In the genomic region with DNA sequence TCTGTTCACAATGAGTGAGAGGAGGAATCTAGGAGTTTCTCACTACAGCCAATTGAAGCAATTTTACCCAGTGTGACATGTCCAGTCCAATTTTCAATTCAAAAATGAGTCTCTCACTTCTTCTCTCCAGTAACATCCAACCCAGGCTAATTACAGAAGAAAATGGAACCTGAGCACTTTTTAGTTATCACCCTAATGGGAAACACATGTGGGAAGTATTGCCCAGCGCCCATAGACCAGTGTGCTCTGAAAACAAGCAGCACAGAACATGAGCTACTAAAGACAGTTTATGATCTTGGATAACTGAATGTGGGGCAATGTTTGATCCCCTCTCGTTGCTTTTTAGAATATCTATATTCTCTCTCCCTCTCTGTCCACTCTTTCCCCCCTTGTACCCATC, we compare ENCODE assay signal across 26 mouse cellular contexts.
DNase-seq lines count a peak whose midpoint lies in the region; ATAC-seq lines count a peak whose summit lies in the region.
"Had no signal": no experiment of that assay in that cellular context is flagged by ENCODE, and none has a peak within 500 bp of the region (broad histone marks: within the 10 kb centered on the region; RNA-seq: fewer than 3 reads in every experiment).

No protein-coding gene starts in this region.

- no peaks in the 10 kb centered on the region for H3K9me3 ChIP-seq in embryonic facial prominence, embryonic 11.5 days (replicated peaks; ENCODE audit: control insufficient read depth, low read length)
- H3K9me3 ChIP-seq: embryonic facial prominence, embryonic 12.5 days; embryonic facial prominence, embryonic 15.5 days; forebrain, embryonic 12.5 days; forebrain, embryonic 15.5 days; hindbrain, embryonic 12.5 days; hindbrain, embryonic 15.5 days had no signal

- H3K4me1 ChIP-seq in embryonic facial prominence, embryonic 11.5 days (ENCODE audit: control insufficient read depth, insufficient read depth, low read length): no peaks in the 10 kb centered on the region
- H3K4me1 ChIP-seq: embryonic facial prominence, embryonic 12.5 days; embryonic facial prominence, embryonic 15.5 days; forebrain, embryonic 12.5 days; forebrain, embryonic 15.5 days; hindbrain, embryonic 12.5 days; hindbrain, embryonic 15.5 days had no signal

- DNase-seq in NIH3T3 (ENCODE audit: low read depth): peak; percentile 62
- DNase-seq in embryo, embryonic 11 days: peak; percentile 53
- DNase-seq in embryonic facial prominence, embryonic 11.5 days (ENCODE audit: low spot score): peak; percentile 73
- no peak for DNase-seq in right cerebral cortex, adult 2 months (ENCODE audit: low spot score in 2 of 2)
- no peak for DNase-seq in frontal cortex, adult 2 months (ENCODE audit: extremely low spot score in 1 of 2, low spot score in 1 of 2)
- DNase-seq in left cerebral cortex, adult 11 months (ENCODE audit: low spot score): no peak
- DNase-seq: adrenal gland, adult 8-10 months; adrenal gland, postnatal 25 days; cerebellum, adult 11-12 months; cerebellum, adult 9-10 months; cerebellum, postnatal 14 days; gastrocnemius, postnatal 10 days; gastrocnemius, postnatal 36 days; heart, adult 11 months; kidney, adult 2 months had no signal

- no peaks in the 10 kb centered on the region for H3K36me3 ChIP-seq in embryonic facial prominence, embryonic 11.5 days (replicated peaks; ENCODE audit: control insufficient read depth, insufficient read depth, low read depth, low read length)
- H3K36me3 ChIP-seq: embryonic facial prominence, embryonic 12.5 days; embryonic facial prominence, embryonic 15.5 days; forebrain, embryonic 12.5 days; forebrain, embryonic 15.5 days; hindbrain, embryonic 12.5 days; hindbrain, embryonic 15.5 days had no signal

- H3K4me2 ChIP-seq in embryonic facial prominence, embryonic 11.5 days (ENCODE audit: low read depth, low read length): no peak overlapping the region
- H3K4me2 ChIP-seq: embryonic facial prominence, embryonic 12.5 days; embryonic facial prominence, embryonic 15.5 days; forebrain, embryonic 12.5 days; forebrain, embryonic 15.5 days; heart, embryonic 11.5 days; hindbrain, embryonic 12.5 days; hindbrain, embryonic 15.5 days had no signal

- no peak overlapping the region for H3K27ac ChIP-seq in embryonic facial prominence, embryonic 11.5 days (replicated peaks; ENCODE audit: low read depth, low read length)
- H3K27ac ChIP-seq: embryonic facial prominence, embryonic 12.5 days; embryonic facial prominence, embryonic 15.5 days; forebrain, embryonic 12.5 days; forebrain, embryonic 15.5 days; hindbrain, embryonic 12.5 days; hindbrain, embryonic 15.5 days had no signal

- 38% methylated on average over 2 of the region's 2 CpGs for WGBS in embryonic facial prominence, embryonic 11.5 days

- H3K4me3 ChIP-seq in embryonic facial prominence, embryonic 11.5 days (ENCODE audit: low read depth, low read length): no peak overlapping the region
- H3K4me3 ChIP-seq: embryonic facial prominence, embryonic 12.5 days; embryonic facial prominence, embryonic 15.5 days; erythroblast, embryonic 14.5 days; forebrain, embryonic 12.5 days; forebrain, embryonic 15.5 days; hindbrain, embryonic 12.5 days; hindbrain, embryonic 15.5 days had no signal

- no peak for ATAC-seq in embryonic facial prominence, embryonic 11.5 days (replicated peaks; ENCODE audit: insufficient number of reproducible peaks, low FRiP score, low TSS enrichment, low read depth)
- ATAC-seq: activated CD4-positive, CD25-positive, alpha-beta regulatory T cell, adult 4 months; CD4-positive, CD25-positive, alpha-beta regulatory T cell, adult 4 months; forebrain, embryonic 15.5 days; intestine, postnatal 0 days had no signal

- no peak overlapping the region for H3K9ac ChIP-seq in embryonic facial prominence, embryonic 11.5 days (replicated peaks; ENCODE audit: low read length)
- H3K9ac ChIP-seq: embryonic facial prominence, embryonic 12.5 days; embryonic facial prominence, embryonic 15.5 days; forebrain, embryonic 12.5 days; forebrain, embryonic 15.5 days; hindbrain, embryonic 12.5 days; hindbrain, embryonic 15.5 days had no signal

- no peaks in the 10 kb centered on the region for H3K27me3 ChIP-seq in embryonic facial prominence, embryonic 11.5 days (ENCODE audit: control insufficient read depth, insufficient read depth, low read length)
- H3K27me3 ChIP-seq: embryonic facial prominence, embryonic 12.5 days; embryonic facial prominence, embryonic 15.5 days; forebrain, embryonic 12.5 days; forebrain, embryonic 15.5 days; hindbrain, embryonic 12.5 days; hindbrain, embryonic 15.5 days had no signal

Comparison
In these comparisons a context has a peak if more than half of its experiments do, and no peak if none do; other contexts are left out.
1. DNase-seq: peak in NIH3T3 (single experiment), embryo, embryonic 11 days (single experiment) and embryonic facial prominence, embryonic 11.5 days (single experiment); none in right cerebral cortex, adult 2 months (0 of 2), frontal cortex, adult 2 months (0 of 2) and left cerebral cortex, adult 11 months (single experiment).